Mouse (Mus musculus): Measurements from ENCODE around the gene Nudt22. TPM values are rescaled to one million over a fixed set of nuclear protein-coding genes. Genes with fewer than 3 reads are reported as not detected.
A peak's percentile ranks its signal among the peaks of the same experiment; 100 is the strongest.
"Not testable (repeated sequence)": the region's sequence is repeated elsewhere in the genome, so short reads cannot be mapped to it uniquely, and the experiment has no call there.

The Nudt22 gene
- polyA plus RNA-seq, 1 experiment, result 18.2 TPM

DNA sequence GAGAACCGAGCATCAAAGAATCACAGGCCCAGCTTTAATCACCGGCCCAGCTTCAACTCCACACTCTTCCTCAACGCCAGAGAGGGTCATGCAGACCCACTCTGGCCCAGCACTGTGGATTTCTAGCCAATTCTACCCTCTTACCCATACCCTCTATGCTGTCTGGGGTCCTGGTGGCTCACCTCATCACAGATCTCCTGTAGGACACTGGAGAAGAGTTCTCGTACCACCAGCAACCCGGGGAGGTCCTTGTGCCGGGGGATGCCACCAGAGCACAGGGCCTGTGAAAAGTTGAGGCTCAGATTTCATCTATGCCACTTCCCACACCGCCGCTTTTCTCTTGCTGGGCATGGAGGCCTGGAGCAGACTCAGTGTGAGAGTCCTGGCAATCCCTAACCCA lies 1.4 kb downstream of the Nudt22 start:
- no peaks in the 10 kb centered on the region for H3K27me3 ChIP-seq (ENCODE audit: control insufficient read depth, insufficient read depth, insufficient read length)
- no peak overlapping the region for H3K4me3 ChIP-seq (ENCODE audit: insufficient read depth, poor library complexity, severe bottlenecking)
- H3K79me2 ChIP-seq (ENCODE audit: control insufficient read depth, insufficient read depth), result no peaks in the 10 kb centered on the region
- H3K79me3 ChIP-seq (ENCODE audit: low read depth), result no peaks in the 10 kb centered on the region
- TF ChIP-seq CTCF (IDR thresholded peaks at IDR 0.05; ENCODE audit: control insufficient read depth, insufficient read depth, insufficient read length) (no peak), MYOG (IDR thresholded peaks at IDR 0.05; ENCODE audit: control insufficient read depth, extremely low read depth, insufficient read length) (no peak), CEBPB (IDR thresholded peaks at IDR 0.05; ENCODE audit: low read depth) (no peak), MYOD1 (IDR thresholded peaks at IDR 0.05; ENCODE audit: control insufficient read depth, insufficient read length, low read depth) (no peak)
- H3ac ChIP-seq (ENCODE audit: control insufficient read depth, insufficient read length, low read depth), result no peak overlapping the region
- peaks cover 7% of the 10 kb centered on the region for H3K36me3 ChIP-seq (ENCODE audit: control insufficient read depth, insufficient read depth)

DNA sequence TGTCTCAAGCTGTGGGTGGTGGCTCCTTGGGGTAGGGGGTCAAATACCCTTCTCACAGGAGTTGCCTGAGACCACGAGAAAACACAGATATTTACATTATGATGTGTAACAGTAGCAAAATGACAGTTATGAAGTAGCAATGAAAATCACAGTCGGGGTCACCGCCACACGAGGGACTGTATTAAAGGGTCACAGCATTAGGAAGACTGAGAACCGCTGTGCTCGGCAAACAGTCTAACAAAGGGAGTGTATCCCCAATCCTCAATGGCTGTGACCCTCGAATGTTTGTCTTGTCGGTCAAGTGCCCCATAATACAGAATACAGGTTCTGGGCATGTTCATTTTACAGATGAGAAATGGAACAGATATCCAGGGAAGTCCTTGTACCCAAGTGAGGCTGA lies 1.9 kb downstream of the Nudt22 start:
- H3K4me3 ChIP-seq (ENCODE audit: insufficient read depth, poor library complexity, severe bottlenecking), result no peak overlapping the region
- no peaks in the 10 kb centered on the region for H3K79me3 ChIP-seq (ENCODE audit: low read depth)
- peaks cover 5% of the 10 kb centered on the region for H3K36me3 ChIP-seq (ENCODE audit: control insufficient read depth, insufficient read depth)
- TF ChIP-seq FOSL1 (IDR thresholded peaks at IDR 0.05; ENCODE audit: insufficient read depth, low read length, poor library complexity, severe bottlenecking), result no peak
- TF ChIP-seq CEBPB (IDR thresholded peaks at IDR 0.05; ENCODE audit: low read depth), result no peak
- no peak for TF ChIP-seq MYOG (IDR thresholded peaks at IDR 0.05; ENCODE audit: control insufficient read depth, extremely low read depth, insufficient read length)
- TF ChIP-seq MYOD1 (IDR thresholded peaks at IDR 0.05; ENCODE audit: control insufficient read depth, insufficient read length, low read depth), result no peak
- TF ChIP-seq USF1 (IDR thresholded peaks at IDR 0.05; ENCODE audit: low read depth), result no peak
- no peak for TF ChIP-seq MAX (IDR thresholded peaks at IDR 0.05)
- TF ChIP-seq CTCF (IDR thresholded peaks at IDR 0.05; ENCODE audit: control insufficient read depth, insufficient read depth, insufficient read length), result no peak
- H3K79me2 ChIP-seq (ENCODE audit: control insufficient read depth, insufficient read depth), result no peaks in the 10 kb centered on the region
- H3K27me3 ChIP-seq (ENCODE audit: control insufficient read depth, insufficient read depth, insufficient read length), result no peaks in the 10 kb centered on the region
- H3ac ChIP-seq (ENCODE audit: control insufficient read depth, insufficient read length, low read depth), result no peak overlapping the region

DNA sequence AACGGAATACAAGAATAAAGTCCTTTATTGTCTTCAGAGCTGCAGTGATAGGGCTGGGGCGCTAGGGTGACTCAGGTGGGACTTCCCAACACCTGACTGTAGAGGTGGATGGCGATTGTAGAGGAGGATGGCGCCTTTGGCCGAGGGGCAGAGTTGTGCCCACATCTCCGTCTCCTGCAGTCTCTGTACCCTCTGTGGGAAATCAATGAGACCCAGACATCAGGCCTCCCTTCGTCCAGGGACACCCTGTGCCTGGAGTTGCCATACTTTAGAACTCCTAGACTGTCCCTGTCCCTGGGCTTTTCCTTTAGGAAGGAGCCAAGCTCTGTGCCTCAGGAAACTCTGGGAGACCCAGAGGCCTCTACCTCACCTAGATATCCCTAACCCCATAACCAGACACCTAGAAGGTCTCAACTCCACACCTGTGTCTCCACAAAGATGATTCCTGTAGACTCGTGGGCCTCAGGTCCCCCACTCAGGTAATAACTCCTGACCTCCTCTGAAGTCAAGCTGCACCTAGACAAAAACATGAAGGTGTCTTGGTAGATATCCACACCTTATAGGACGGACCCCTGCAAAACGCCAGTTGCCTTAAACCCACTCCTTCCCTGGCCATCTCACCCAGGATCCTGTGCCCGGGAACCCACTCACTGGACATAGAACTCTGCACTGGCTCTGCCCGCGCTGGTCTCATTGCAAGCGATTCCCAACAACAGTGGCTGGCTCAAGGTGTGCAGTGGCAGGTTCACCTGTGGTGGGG lies 2.7 kb downstream of the Nudt22 start:
- peak overlapping the region; percentile 66 for H3ac ChIP-seq (ENCODE audit: control insufficient read depth, insufficient read length, low read depth)
- TF ChIP-seq MYOG (IDR thresholded peaks at IDR 0.05; ENCODE audit: control insufficient read depth, extremely low read depth, insufficient read length) (no peak), CTCF (IDR thresholded peaks at IDR 0.05; ENCODE audit: control insufficient read depth, insufficient read depth, insufficient read length) (no peak), CEBPB (IDR thresholded peaks at IDR 0.05; ENCODE audit: low read depth) (no peak), MYOD1 (IDR thresholded peaks at IDR 0.05; ENCODE audit: control insufficient read depth, insufficient read length, low read depth) (no peak), USF1 (IDR thresholded peaks at IDR 0.05; ENCODE audit: low read depth) (no peak), FOSL1 (IDR thresholded peaks at IDR 0.05; ENCODE audit: insufficient read depth, low read length, poor library complexity, severe bottlenecking) (no peak), MAX (IDR thresholded peaks at IDR 0.05) (no peak)
- H3K4me3 ChIP-seq (ENCODE audit: insufficient read depth, poor library complexity, severe bottlenecking), result peak overlapping the region; percentile 25
- H3K79me2 ChIP-seq (ENCODE audit: control insufficient read depth, insufficient read depth), result no peaks in the 10 kb centered on the region
- no peaks in the 10 kb centered on the region for H3K27me3 ChIP-seq (ENCODE audit: control insufficient read depth, insufficient read depth, insufficient read length)
- no peaks in the 10 kb centered on the region for H3K79me3 ChIP-seq (ENCODE audit: low read depth)
- H3K36me3 ChIP-seq (ENCODE audit: control insufficient read depth, insufficient read depth), result no peaks in the 10 kb centered on the region

DNA sequence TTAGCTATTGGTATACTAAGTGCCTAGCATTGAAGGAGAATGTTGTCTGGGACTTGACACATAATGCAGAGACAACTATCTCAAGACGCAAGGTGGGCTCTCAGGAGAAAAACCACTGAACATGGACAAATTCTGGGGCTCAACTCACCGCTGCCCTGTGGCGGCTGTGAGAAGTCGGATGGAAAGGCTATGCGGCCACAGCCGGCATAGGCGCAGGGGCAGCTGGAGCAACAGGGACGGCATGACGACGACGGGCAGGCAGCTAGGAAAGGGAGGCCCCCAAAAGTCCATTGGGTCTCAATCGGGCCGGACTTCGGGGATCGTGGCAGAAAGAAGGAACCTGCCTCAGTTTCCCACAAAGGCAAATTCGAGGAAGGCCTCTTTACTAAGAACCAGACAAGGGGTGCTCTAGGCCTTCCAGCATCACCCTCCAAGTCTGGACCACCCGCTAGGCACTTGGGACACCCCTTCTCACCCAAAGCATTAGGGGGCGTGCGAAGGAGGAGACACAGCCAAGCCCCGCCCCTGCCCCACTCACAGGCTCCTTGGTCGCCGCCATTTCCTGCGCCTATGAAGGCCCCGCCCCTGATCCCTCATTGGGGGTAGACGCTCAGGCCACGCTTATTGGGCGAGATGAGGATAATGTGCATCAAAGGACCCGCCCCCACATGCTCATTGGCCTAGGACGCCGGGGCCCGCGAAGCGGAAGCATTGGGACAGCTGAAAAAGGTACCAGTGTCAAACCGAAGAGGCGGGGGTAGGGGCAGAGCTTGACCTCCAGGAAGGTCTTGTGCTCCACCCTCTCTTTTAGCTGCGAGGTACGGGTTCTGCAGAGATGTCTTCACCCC lies 3.7 kb downstream of the Nudt22 start, which contains the start of gene Dnajc4:
Gene Dnajc4, minus strand, starts transcription at position 562 of the 848 bp plus-strand sequence.
- no peaks in the 10 kb centered on the region for H3K79me2 ChIP-seq (ENCODE audit: control insufficient read depth, insufficient read depth)
- no peaks in the 10 kb centered on the region for H3K36me3 ChIP-seq (ENCODE audit: control insufficient read depth, insufficient read depth)
- TF ChIP-seq MAX (IDR thresholded peaks at IDR 0.05), result no peak
- TF ChIP-seq CEBPB (IDR thresholded peaks at IDR 0.05; ENCODE audit: low read depth), result no peak
- TF ChIP-seq CTCF (IDR thresholded peaks at IDR 0.05; ENCODE audit: control insufficient read depth, insufficient read depth, insufficient read length), result no peak
- no peak for TF ChIP-seq MYOG (IDR thresholded peaks at IDR 0.05; ENCODE audit: control insufficient read depth, extremely low read depth, insufficient read length)
- TF ChIP-seq USF1 (IDR thresholded peaks at IDR 0.05; ENCODE audit: low read depth), result no peak
- H3K79me3 ChIP-seq (ENCODE audit: low read depth), result no peaks in the 10 kb centered on the region
- peak within 1 kb of the TSS; percentile 42 for H3K4me3 ChIP-seq (ENCODE audit: insufficient read depth, poor library complexity, severe bottlenecking)
- H3K27me3 ChIP-seq (ENCODE audit: control insufficient read depth, insufficient read depth, insufficient read length), result no peaks in the 10 kb centered on the region
- peak within 1 kb of the TSS; percentile 75 for H3ac ChIP-seq (ENCODE audit: control insufficient read depth, insufficient read length, low read depth)

DNA sequence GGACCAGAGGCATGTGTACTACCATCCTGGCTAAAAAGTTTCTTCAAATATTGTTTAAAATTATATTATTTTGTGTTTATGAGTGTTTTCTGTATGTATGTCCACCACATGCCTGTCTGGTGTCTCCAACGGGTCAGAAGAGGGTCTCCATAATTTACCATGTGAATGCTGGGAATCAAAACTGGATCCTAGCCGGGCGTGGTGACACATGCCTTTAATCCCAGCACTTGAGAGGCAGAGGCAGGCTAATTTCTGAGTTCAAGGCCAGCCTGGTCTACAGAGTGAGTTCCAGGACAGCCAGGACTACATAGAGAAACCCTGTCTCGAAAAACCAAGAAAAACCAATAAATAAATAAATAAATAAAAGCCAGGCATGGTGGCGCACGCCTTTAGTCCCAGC lies 4.8 kb downstream of the Nudt22 start:
- H3ac ChIP-seq (ENCODE audit: control insufficient read depth, insufficient read length, low read depth); H3K27me3 ChIP-seq (ENCODE audit: control insufficient read depth, insufficient read depth, insufficient read length); H3K4me3 ChIP-seq (ENCODE audit: insufficient read depth, poor library complexity, severe bottlenecking); H3K79me3 ChIP-seq (ENCODE audit: low read depth); H3K36me3 ChIP-seq (ENCODE audit: control insufficient read depth, insufficient read depth); H3K79me2 ChIP-seq (ENCODE audit: control insufficient read depth, insufficient read depth): not testable (repeated sequence)

DNA sequence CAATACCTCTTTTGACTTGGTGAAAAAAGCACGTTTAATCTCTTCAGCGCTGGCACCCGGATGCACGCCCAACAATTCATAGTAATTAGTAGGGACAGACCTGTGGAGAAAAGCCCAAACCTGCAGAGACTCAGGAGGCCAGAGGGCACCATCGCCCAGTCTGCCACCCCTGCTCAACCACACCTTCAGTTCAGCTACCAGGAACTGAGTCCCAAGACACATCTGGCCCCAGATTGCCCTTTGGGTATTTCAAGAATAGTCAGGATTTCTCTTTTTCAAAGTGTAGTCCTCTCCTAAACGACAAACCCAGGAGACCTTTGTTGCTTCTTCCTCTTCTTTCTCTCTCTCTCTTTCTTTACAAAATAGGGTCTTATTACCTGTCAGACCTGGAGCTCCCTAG lies 5.2 kb downstream of the Nudt22 start:
- Histone ChIP-seq H3K79me3 (ENCODE audit: low read depth) (peaks cover 3% of the 10 kb centered on the region), H3K79me2 (ENCODE audit: control insufficient read depth, insufficient read depth) (peaks cover 10% of the 10 kb centered on the region), H3K36me3 (ENCODE audit: control insufficient read depth, insufficient read depth) (no peaks in the 10 kb centered on the region), H3ac (ENCODE audit: control insufficient read depth, insufficient read length, low read depth) (no peak overlapping the region), H3K27me3 (ENCODE audit: control insufficient read depth, insufficient read depth, insufficient read length) (no peaks in the 10 kb centered on the region), H3K4me3 (ENCODE audit: insufficient read depth, poor library complexity, severe bottlenecking) (no peak overlapping the region)
- no peak for TF ChIP-seq MYOD1 (IDR thresholded peaks at IDR 0.05; ENCODE audit: control insufficient read depth, insufficient read length, low read depth)
- TF ChIP-seq CTCF (IDR thresholded peaks at IDR 0.05; ENCODE audit: control insufficient read depth, insufficient read depth, insufficient read length), result no peak
- no peak for TF ChIP-seq FOSL1 (IDR thresholded peaks at IDR 0.05; ENCODE audit: insufficient read depth, low read length, poor library complexity, severe bottlenecking)
- no peak for TF ChIP-seq USF1 (IDR thresholded peaks at IDR 0.05; ENCODE audit: low read depth)
- TF ChIP-seq MAX (IDR thresholded peaks at IDR 0.05), result no peak
- TF ChIP-seq CEBPB (IDR thresholded peaks at IDR 0.05; ENCODE audit: low read depth), result no peak
- no peak for TF ChIP-seq MYOG (IDR thresholded peaks at IDR 0.05; ENCODE audit: control insufficient read depth, extremely low read depth, insufficient read length)

Measured in C2C12 (cell line).